Mouse (Mus musculus): ENCODE measurements at regions not wholly inside any gene's neighbourhood (a gene's known extent, or its start where the extent isn't known, plus 50 kb on each side); places are given as distances from the start of the nearest gene placed in this dataset.

DNA sequence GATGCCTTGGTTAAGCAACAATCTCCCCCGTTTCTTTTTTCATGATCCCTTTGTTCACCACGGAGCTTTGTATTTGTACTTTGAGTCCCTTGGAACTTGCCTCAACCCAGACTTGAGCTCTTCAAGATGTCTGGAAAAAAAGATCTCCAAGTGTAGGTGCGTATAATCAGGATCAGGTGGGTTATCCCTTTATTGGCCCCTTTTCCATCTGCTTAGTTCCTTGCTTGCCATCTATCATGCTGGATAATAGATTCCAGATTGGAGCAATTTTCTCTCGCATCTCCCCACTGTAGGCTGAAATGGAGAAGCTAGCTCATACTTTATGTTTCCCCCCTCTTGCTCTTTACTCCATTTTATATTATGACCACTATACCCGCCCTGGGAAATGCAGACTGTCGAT is 474.5 kb upstream of the Rgma start:
- DNase-seq (ENCODE audit: low read depth, low spot score), result no peak

DNA sequence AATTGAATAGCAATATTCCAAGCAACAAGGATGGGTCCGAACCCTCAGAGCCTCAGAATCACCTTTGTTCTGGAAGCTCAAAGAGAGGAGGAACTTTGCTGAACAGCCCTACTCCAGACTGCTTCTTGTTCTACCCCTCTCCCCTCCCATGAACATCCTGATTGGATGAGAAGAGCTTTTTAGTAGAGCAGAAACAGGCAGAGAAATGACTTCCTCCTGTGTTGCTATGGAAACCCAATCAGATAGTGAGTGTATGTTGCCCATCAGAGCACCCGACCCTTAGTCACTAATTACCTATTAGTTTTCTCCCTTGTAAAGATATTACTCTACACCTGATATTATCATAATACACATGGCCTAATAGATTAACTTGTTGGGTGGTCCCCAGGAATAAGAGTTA is 469.4 kb upstream of the Rgma start:
- no peak for DNase-seq (ENCODE audit: low read depth, low spot score)

DNA sequence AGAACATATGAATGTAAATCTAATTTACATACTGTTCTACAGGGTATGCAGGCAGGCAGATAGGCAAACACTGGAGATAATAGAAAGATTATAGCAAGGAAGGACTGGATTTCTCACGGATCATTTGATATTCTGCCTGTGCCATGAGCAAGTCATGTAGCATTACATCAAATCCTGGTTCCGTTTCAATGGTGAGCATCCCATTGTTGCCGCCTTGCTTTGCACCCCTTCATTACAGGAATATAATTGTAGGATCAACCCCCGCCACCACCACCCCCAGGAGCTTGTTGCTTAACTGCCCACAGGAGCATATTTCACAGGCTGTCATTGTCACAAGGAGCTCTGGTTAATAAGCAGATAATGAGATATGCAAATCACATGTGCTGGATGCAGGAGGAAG is 468.8 kb upstream of the Rgma start:
- DNase-seq (ENCODE audit: low read depth, low spot score), result no peak

DNA sequence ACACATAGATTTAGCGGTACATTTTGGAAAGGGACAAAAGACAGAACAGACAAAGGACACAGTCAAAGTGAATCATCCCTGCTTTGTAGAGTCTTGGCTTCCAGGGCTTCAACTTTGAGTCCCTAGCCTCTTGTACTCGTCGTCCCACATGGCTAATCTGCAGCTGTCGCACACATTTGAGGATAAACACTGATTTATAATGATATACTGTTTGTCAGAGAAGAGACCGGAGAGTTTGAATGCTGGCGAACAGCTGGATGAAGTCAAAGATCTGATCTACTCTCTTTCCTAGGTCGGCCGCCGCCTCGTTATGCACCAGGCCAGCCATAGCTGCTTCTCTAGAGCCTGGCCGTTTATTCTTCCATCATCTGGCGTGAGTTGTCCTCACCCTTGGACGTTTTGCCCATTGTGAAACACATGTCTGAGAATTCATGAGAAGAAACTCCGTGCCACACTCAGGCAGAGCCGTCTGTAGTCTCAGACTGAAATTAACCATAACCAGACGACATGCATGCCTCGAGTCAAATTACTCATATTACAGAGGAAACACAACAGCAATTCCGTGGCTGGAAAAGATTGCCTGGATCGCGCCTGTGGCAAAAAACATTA is 448.4 kb upstream of the Rgma start:
- DNase-seq (ENCODE audit: low read depth, low spot score), result no peak

DNA sequence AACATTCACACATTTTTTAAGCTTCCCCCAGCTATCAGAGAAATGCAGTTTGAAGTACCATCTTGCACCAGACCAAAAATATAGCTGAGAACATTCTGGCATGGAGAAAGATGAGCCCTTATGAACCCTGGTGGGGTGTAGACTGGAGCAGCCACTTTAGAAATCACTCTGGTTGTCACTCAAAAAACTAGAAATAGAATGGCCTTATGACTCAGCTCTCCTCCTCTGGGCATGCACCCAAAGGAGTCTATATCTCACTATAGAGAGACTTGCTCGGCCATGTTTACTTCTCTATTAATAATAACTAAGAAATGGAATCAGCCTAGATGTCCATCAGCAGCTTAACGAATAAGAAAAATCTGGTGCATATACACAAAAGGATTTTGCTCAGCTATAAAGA is 436.5 kb upstream of the Rgma start:
- no peak for DNase-seq (ENCODE audit: low read depth, low spot score)

DNA sequence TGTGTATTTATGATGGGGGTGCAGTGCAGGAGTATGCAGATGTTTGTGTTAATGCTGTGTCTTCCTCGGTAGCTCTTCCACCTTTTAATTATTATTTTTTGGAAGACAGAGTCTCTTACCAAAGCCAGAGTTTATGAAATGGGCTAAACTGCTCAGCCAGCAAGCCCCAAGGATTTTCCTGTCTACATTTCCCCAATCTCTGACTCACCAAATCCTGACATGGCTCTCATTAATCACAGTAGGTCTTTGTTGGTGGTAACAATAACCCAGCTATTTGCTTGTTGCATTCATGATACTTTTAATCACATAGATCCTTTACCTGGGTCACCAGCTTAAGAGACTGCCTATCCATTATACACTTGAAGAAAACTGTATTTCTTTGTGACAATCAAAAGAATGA is 427.8 kb upstream of the Rgma start:
- no peak for DNase-seq (ENCODE audit: low read depth, low spot score)

DNA sequence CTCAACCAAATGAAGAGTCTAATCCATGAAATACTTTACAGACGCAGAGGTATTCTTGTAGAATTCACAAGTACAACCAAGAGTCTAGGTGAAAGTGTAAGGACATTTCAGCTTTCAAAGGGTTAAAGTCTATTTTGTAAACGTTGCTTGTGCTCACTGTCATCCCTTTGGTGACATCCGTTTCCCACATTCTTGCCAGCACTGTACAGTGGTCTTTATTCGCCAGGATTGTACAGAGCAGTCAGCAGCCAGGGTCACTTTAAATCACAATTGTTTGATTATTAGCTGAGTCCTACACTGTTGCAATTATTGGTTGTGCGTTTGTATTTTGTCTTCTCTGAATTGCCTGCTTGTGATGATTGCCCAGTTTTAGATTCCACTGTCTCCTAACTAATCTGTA is 427.3 kb upstream of the Rgma start:
- DNase-seq (ENCODE audit: low read depth, low spot score), result no peak

DNA sequence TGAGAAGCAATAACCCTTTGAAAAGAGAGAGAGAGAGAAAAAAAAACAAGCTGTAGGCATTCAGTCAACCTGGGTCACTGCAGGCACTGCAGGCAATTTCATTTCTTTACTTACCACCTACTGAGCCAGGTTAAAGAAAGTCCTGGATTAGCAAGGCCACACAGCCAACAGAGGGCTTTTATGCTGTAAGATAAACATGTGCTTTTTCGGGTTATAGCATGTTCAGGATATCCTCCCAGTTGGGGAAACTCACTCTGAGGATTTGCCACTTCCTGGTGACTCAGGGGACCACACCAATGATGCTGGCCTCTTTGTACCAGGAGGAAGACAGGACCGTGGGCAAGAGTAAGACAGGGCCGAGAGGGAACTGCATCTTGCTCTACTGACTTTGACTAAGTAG is 426.6 kb upstream of the Rgma start:
- DNase-seq (ENCODE audit: low read depth, low spot score), result no peak

DNA sequence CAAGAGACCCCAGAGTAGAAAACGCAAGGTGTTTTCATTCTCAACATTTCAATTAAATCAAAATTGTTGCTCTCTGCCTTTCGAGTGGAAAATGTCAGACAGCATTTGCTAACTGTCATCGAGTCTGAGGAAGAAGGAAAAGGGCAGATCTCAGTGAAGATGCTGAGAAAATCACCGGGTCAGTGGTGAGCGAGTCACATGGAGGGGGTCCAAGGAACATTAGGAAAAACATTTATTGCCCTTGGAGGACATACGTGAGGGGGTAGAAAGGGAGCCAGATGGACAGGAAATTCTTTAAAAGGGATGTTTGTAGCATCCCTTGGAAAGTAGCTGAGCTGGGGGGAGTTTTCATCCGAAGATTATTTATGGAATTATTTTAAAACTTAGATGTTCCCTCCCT is 425.4 kb upstream of the Rgma start:
- DNase-seq (ENCODE audit: low read depth, low spot score), result no peak

DNA sequence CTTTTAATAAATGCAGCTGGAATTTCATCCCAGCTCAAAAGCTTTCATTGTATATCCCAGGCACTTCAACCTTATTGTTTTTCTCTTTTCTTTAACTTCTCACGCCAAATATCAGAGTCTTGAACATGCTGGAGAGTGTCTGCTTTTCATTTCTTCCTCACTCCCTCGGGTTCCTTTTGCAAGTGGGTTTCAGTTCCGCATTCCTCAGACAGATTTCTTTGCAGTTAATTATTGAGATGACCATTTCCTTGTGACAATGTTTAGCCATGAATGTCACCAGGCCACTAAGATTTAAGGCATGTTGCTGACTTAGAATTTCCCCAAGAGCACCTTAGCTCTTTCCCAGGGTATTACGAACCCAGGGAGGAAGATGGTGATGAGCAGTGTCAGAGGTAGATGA is 417.6 kb upstream of the Rgma start:
- no peak for DNase-seq (ENCODE audit: low read depth, low spot score)

DNA sequence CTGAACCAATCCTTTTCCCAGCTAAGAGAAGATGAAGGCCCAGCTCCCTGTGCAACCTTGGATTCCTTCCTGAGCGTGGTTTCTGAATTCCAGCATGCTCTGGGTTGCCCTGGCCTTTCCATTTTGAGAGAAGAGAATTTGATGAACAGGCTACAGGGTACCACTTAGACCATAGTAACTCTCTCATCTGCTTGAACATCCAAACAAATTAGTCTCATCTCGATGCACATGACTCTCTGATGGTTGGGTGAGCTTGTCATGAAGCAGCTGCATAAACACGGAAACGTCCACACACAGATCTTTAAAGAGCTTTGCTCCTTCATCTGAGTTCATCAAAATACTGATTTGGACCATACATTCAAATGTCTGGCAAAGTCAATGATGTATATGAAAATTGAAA is 414.0 kb upstream of the Rgma start:
- DNase-seq (ENCODE audit: low read depth, low spot score), result no peak

DNA sequence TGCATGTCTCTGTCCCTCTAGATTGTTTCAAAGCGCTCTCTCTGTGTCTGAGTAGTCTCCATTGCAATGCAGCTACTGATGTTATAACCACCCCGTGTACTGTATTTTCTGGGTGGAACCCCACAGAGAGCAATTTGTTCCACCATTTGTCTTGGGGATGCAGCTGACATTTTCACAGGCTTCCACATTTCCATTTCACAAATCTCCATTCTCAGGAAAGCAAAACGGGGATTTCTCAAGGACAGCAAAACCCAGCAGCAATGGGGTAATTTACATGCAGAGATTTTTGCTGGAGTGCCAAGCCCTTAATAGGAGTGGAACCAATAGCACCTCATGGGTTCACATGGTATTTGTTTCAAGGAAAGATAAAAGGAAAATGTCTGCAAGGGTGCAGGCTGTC is 412.5 kb upstream of the Rgma start:
- no peak for DNase-seq (ENCODE audit: low read depth, low spot score)

DNA sequence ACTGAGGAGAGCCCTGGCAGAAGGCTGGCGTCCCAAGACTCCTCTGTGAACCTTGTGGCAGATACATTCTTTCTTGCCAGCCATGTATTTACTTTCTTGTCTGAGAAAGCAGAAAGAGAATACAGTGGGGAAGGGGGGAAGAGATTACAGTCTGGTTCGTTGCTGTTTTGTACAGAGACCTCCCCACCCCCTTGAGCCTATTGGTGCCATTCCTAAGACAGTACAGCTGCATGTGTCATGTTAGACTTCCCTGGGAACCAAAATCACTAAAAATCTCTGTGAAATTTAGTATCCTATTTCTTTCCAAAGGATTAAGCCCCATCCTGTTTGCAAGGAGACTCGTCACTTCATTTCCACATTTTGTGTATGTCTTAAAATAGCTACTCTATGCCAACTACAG is 411.4 kb upstream of the Rgma start:
- no peak for DNase-seq (ENCODE audit: low read depth, low spot score)

DNA sequence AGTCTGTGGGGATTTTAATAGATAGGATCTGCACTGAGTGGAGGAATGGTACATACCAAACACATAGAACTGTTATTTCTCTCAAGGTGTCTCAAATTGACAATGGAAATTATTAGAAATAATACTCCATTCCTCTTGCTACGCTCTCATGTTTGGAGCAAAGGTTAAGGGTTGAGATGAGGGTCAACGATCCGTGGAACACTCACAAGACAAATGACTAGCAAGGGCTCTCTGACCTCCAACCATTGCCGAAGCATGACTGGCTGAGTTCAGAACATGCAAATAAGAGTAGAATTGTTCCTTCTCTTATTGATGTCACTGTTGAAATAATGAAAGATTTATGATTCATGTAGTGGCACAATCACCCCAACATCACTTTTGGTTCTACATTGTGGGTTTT is 407.1 kb upstream of the Rgma start:
- DNase-seq (ENCODE audit: low read depth, low spot score), result no peak

DNA sequence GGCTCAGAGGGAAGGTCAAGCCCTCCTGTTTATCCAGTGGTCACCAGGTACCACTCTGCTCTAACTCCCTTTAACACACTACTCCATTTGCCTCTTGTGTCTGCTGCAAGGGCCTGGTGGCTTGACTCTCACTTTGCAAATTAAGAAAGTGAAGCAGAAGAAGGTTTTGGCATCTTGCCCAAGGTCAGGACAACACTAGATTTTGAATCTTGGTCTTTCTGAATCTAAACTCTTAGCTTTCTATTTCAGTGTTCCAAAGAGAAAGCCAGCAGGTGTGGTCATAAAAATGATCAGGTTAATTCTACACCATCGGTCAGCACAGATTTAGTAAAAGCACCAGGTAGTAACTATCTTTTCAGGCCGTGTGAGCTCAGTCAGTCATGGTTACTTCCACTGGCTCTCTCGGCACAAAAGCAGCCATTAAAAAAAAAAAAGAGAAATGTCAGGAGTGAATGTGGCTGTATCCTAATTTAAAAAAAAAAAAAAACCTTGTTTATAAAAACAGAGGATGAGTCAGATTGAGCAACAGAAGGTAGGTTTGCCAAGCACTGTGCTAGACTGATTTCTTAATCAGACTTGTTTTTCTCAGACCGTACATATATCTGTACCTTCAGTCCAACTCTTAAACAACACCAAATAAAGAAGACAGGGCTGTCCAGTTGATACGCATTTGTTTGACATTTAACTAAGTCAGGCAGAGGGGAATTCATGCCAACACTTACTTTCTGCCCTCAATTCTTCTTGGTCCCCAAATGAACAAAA is 403.6 kb upstream of the Rgma start:
- DNase-seq (ENCODE audit: low read depth, low spot score), result no peak

DNA sequence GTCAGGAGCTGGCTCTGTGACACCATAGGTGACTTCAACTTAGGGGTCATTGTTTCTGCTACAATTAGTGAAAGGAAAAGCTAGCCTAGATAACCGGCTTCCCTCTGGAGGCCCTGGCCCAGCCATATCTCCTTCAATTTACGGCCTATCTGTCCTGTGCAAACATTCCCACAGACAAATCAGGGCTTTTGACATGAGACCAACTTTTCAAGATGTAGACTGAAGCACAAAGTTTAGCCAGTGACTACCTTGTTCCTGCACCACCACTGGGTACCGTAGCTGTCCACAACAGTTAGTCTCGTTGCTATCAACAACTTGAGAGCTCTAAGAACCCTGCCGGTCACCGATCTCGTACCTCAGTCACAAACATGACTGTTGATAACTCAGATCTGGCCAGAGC is 402.9 kb upstream of the Rgma start:
- DNase-seq (ENCODE audit: low read depth, low spot score), result no peak

DNA sequence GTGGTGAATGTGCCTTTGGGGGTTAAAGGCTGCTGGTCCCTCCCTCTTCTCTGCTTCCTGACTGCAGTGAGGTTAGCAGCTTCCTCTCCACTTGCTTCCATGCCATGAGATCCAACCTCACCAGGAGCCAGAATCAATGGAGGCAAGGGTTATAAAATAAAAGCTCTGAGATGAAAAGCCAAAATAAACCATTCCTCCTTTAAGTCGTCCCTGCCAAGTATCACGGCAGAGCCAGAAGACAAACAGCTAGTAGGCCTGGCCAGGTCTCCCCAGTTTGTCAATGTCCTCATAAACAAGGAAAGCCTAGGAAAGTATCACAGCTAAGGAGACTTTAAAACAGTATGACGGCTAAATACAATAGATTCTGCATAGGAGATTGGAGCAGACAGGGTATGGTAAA is 401.5 kb upstream of the Rgma start:
- no peak for DNase-seq (ENCODE audit: low read depth, low spot score)

DNA sequence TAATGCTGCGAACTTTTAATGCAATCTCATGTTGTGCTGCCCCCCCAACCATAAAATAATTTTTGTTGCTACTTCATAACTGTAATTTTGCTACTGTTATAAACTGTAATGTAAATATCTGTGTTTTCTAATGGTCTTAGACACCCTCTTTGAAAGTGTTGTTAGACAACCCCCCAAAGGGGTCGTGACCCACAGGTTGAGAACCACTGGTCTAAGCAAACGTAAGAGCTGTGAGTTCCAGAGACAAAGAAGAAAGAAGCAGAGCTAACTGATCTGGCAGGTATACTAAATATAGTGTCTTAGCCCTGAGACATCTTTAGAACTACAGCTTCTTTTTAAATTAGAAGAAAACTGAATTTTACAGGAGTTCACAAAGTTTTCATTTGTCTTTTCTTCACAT is 400.9 kb upstream of the Rgma start:
- no peak for DNase-seq (ENCODE audit: low read depth, low spot score)

DNA sequence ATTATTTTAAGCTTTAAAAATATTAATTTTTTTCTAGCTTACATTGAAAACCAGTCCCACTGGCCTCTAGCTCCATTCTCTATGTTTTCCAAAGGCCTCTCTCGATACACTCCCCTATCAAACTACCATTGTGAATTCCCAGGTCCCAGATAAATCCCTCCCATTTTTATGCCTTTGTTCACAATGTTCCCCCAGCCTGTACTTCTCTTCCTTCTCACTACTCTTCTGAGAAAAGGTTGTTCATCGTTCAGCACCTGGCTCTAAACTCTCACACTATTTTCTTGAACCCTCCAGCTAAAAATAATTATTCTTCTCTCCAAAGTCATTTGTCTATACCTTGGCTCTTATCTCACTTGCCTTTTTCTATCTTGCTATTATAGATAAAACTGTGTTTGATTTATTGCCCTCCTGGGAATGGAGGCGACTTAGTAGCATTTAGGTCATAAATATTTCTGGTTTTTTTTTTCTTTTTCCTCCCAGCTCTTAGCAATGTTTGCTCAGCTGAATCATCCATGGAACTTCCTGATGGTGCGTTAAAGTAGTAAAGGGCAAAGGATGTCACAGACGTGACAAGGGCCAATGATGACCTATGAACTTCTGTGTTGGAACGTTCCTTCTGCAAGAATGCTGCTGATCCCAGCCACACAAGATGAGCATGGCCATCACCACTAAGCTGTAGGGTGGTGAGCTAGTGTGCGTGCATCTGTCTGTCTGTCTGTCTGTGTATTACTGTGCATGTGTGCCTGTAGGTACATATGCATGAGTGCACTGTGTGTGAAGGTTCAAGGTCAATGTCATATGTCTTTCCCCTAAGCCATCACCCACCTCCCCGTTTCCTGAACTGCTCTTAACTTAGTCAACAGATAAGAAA is 384.5 kb upstream of the Rgma start:
- no peak for DNase-seq (ENCODE audit: low read depth, low spot score)

DNA sequence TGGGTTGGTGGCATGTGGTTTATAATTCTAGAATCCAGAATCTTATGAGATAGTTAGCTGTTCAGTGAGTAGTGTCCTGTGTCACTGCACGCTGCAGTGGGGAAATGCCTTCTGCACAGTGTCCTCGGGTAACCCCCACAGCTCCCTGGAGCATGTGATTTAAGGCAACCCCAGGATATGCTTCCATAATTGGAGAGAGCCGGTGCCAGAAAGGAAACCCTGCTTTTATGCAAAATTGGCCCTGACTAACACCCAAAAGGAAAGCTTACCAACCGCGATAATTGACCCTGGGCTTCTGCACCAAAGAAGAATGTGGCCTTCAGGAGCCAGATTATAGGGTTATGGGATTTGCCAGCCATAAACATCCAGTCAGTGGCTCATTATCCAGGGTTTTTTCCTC is 376.9 kb upstream of the Rgma start:
- DNase-seq (ENCODE audit: low read depth, low spot score), result no peak

DNA sequence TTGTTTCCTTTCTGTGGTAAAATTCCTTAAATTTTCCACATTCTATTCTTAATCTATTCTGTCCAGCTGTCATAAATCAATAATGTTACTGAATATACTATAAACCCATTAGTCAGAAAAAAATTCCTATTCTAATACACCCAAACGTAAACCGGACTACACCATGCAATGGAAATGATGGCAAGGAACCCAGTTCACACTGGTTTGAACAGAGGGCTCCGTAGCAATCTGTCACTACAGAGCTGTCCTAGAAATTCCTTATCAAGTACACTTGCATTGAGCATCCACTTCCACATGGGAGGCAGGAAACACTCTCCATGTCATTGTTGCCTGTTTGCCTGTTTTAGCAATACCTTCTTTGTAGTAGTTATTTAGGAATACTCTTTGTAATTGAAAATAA is 356.2 kb upstream of the Rgma start:
- DNase-seq (ENCODE audit: low read depth, low spot score), result no peak

DNA sequence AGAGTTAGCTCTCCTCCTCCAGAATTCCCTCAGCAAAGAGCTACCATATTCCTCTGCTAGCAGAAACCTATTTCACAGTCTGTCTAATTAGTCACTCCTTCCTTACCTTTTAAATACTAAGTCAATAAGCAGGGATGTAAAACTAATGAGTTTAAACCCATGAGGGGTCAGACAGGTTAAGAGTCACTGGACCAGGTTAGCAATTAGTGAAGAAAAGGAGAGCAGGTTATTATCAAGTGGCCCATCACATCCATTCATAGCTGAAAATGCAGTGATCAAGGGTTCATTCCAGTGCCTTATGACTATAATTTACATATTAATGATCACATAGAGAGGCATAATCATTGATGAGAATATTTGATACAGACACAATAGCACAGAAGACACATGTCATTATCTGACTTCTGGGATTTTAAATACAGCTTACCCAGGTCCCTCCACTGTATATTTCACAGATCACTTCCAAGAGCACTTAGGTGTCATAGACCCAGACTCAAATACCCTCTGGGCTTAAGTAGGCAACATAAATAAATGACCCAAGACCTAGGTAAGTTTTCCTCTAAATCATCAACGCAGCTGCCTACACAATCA is 355.4 kb upstream of the Rgma start:
- DNase-seq (ENCODE audit: low read depth, low spot score), result no peak

DNA sequence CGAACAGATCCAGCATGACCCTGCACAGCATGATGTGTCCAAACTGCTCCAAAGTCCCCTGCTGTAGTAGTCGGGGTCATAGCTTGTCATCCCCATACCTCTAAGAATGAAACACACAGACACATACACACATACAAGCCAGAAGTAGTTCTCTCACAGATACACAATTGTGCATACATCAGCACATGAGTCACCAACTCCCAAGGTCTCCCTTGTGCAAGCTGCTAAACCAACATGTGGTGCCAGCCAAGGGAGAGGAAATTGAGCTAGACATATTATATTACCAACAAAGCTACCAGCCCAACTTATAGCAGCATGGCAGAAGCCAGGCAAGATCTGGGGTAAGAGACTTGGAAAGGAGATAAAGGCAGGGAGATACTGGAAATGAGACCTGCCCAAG is 353.5 kb upstream of the Rgma start:
- no peak for DNase-seq (ENCODE audit: low read depth, low spot score)

Data from brain, embryonic 18.5 days (tissue).